Mouse (Mus musculus): Measurements from ENCODE around the gene A430033K04Rik. TPM values are rescaled to one million over a fixed set of nuclear protein-coding genes. Genes with fewer than 3 reads are reported as not detected.

The A430033K04Rik gene
- total and polyA plus RNA-seq, 3 experiments, result 2.1 to 2.6 TPM; not detected in 1

DNA sequence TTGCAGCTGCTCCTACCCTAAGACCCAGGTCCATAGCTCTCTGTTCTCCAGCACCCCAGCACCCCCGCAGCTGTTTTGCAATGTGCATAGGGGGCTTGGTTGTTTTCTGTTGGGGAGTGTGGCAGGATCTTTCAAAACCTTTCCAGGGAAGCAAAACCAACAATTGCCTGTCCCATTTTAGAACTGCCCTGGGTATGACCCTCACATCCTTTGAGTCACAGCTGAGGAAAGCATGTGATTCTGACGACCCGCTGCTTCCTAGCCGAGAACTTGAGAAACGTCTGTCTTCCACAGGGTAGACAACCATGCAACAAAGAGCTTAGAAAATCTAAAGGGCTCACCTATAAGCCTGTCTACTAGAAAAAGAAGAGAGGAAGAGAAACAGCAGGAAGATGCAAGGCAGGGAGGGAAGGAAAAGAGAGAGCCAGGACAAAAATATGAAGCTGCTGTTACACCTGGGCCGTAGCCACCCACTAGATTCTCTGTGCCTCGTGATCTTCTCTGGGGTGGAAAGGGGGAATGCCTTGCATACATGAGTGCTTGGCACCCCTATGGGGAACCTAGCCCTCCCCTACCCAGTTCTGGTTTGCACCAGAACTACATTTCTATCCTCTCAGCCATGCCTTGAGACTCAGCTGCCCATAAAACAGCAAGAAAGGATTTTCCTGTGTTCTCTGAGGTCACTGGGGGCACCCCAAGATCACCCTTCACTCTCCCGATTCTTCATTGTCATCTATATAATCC is 60.5 kb downstream of the A430033K04Rik start:
- no peak overlapping the region for H3K27ac ChIP-seq (ENCODE audit: control insufficient read depth, low read depth, low read length)
- H3K4me3 ChIP-seq (ENCODE audit: control insufficient read depth in 1 of 2, insufficient read depth in 1 of 2, low read depth in 2 of 2, low read length in 2 of 2), result no peak overlapping the region
- no peaks in the 10 kb centered on the region for H3K36me3 ChIP-seq (ENCODE audit: control insufficient read depth in 1 of 2, insufficient read depth in 2 of 2, low read length in 2 of 2)
- peaks cover 0 to 2% of the 10 kb centered on the region in 2 experiments; a peak in 2 of 4 replicates for H3K4me1 ChIP-seq (ENCODE audit: control insufficient read depth in 1 of 2, insufficient read depth in 2 of 2, low read length in 2 of 2)
- no peak overlapping the region for H3K9ac ChIP-seq (ENCODE audit: control insufficient read depth, low read depth, low read length, poor library complexity, severe bottlenecking)
- no peaks in the 10 kb centered on the region for H3K27me3 ChIP-seq (ENCODE audit: control insufficient read depth in 1 of 2, insufficient read depth in 2 of 2, low read length in 2 of 2)
- no peak for DNase-seq (ENCODE audit: low read depth, low spot score)
- no peaks in the 10 kb centered on the region for H3K9me3 ChIP-seq (replicated peaks; ENCODE audit: insufficient read depth, low read length)
- no peaks in the 10 kb centered on the region for H3K79me2 ChIP-seq (ENCODE audit: control insufficient read depth, insufficient read depth, low read length, poor library complexity)
- TF ChIP-seq JUND (IDR thresholded peaks at IDR 0.05; ENCODE audit: low read depth, low read length) (no peak), SMC3 (IDR thresholded peaks at IDR 0.05; ENCODE audit: low read depth, low read length) (no peak)

DNA sequence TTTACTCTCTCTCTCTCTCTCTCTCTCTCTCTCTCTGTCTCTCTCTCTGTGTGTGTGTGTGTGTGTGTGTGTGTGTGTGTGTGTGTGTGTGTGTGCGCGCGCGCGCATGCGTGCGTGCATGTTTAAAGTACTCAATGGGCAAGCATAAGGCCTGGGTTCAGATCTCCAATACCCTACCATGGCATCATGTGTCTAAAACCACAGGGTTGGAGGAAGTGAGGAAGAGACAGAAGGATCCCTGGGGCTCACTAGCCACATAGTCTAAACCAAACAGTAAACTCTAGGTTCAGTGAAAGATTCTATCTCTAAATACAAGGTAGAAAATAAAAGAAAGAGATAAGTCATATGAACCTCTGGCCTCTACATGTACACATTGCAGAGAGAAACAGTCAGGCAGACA is 61.2 kb downstream of the A430033K04Rik start:
- Histone ChIP-seq H3K4me3 (ENCODE audit: control insufficient read depth in 1 of 2, insufficient read depth in 1 of 2, low read depth in 2 of 2, low read length in 2 of 2) (no peak overlapping the region), H3K79me2 (ENCODE audit: control insufficient read depth, insufficient read depth, low read length, poor library complexity) (no peaks in the 10 kb centered on the region), H3K9me3 (replicated peaks; ENCODE audit: insufficient read depth, low read length) (no peaks in the 10 kb centered on the region), H3K27me3 (ENCODE audit: control insufficient read depth in 1 of 2, insufficient read depth in 2 of 2, low read length in 2 of 2) (no peaks in the 10 kb centered on the region), H3K9ac (ENCODE audit: control insufficient read depth, low read depth, low read length, poor library complexity, severe bottlenecking) (no peak overlapping the region), H3K4me1 (ENCODE audit: control insufficient read depth in 1 of 2, insufficient read depth in 2 of 2, low read length in 2 of 2) (peaks cover 0 to 2% of the 10 kb centered on the region in 2 experiments; a peak in 2 of 4 replicates), H3K27ac (ENCODE audit: control insufficient read depth, low read depth, low read length) (no peak overlapping the region), H3K36me3 (ENCODE audit: control insufficient read depth in 1 of 2, insufficient read depth in 2 of 2, low read length in 2 of 2) (no peaks in the 10 kb centered on the region)
- DNase-seq (ENCODE audit: low read depth, low spot score), result no peak
- TF ChIP-seq TCF12 (IDR thresholded peaks at IDR 0.05; ENCODE audit: low read depth, low read length), result no peak
- TF ChIP-seq POLR2AphosphoS5 (IDR thresholded peaks at IDR 0.05; ENCODE audit: borderline replicate concordance, low read depth, low read length), result no peak

DNA sequence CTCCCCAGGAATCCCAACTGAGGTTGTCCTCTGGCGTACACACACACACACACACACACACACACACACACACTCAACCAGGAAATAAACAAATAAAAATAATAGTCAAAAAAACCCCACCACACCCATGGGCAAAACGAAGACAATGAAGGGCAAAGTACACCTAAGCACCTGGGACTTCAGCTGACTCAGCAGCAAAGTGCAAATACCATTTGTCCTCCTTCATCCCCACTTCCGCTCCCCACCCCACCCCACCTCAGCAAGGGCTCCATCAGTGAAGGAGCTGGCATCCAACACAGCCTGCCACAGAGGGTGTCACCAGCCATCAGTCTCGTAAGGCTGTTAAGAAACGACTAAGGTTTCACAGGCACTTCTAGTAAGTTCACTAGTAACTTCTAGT is 64.8 kb downstream of the A430033K04Rik start:
- no peak overlapping the region for H3K9ac ChIP-seq (ENCODE audit: control insufficient read depth, low read depth, low read length, poor library complexity, severe bottlenecking)
- no peaks in the 10 kb centered on the region for H3K27me3 ChIP-seq (ENCODE audit: control insufficient read depth in 1 of 2, insufficient read depth in 2 of 2, low read length in 2 of 2)

More for the DNA sequence above, 64.8 kb downstream of the A430033K04Rik start:
- H3K79me2 ChIP-seq (ENCODE audit: control insufficient read depth, insufficient read depth, low read length, poor library complexity), result no peaks in the 10 kb centered on the region
- no peak for DNase-seq (ENCODE audit: low read depth, low spot score)
- no peaks in the 10 kb centered on the region for H3K36me3 ChIP-seq (ENCODE audit: control insufficient read depth in 1 of 2, insufficient read depth in 2 of 2, low read length in 2 of 2)
- H3K4me1 ChIP-seq (ENCODE audit: control insufficient read depth in 1 of 2, insufficient read depth in 2 of 2, low read length in 2 of 2), result peaks cover 0 to 2% of the 10 kb centered on the region in 2 experiments; a peak in 2 of 4 replicates
- no peak overlapping the region for H3K27ac ChIP-seq (ENCODE audit: control insufficient read depth, low read depth, low read length)
- TF ChIP-seq MEF2A (IDR thresholded peaks at IDR 0.05; ENCODE audit: extremely low read depth, insufficient replicate concordance, low read depth, low read length, poor library complexity, severe bottlenecking) (no peak), MAX (IDR thresholded peaks at IDR 0.05; ENCODE audit: low read length) (no peak), POLR2AphosphoS2 (IDR thresholded peaks at IDR 0.05; ENCODE audit: low read length) (no peak), RCOR1 (IDR thresholded peaks at IDR 0.05; ENCODE audit: low read depth, low read length) (no peak), CHD1 (IDR thresholded peaks at IDR 0.05; ENCODE audit: low read depth, low read length) (no peak), USF1 (IDR thresholded peaks at IDR 0.05; ENCODE audit: low read depth, low read length) (no peak), UBTF (IDR thresholded peaks at IDR 0.05; ENCODE audit: borderline replicate concordance, insufficient read depth, low read depth, low read length) (no peak), BHLHE40 (IDR thresholded peaks at IDR 0.05; ENCODE audit: borderline replicate concordance, low read depth, low read length) (no peak), TAL1 (IDR thresholded peaks at IDR 0.05; ENCODE audit: low read length) (no peak), MXI1 (IDR thresholded peaks at IDR 0.05; ENCODE audit: low read depth, low read length) (no peak), ELF1 (IDR thresholded peaks at IDR 0.05; ENCODE audit: low read depth, low read length) (no peak), RAD21 (IDR thresholded peaks at IDR 0.05; ENCODE audit: low read depth, low read length) (no peak), SMC3 (IDR thresholded peaks at IDR 0.05; ENCODE audit: low read depth, low read length) (no peak), CHD2 (IDR thresholded peaks at IDR 0.05; ENCODE audit: low read length) (no peak), POLR2AphosphoS5 (IDR thresholded peaks at IDR 0.05; ENCODE audit: borderline replicate concordance, low read depth, low read length) (no peak), MAZ (IDR thresholded peaks at IDR 0.05; ENCODE audit: low read depth, low read length) (no peak), NELFE (IDR thresholded peaks at IDR 0.05; ENCODE audit: low read depth, low read length) (no peak), ZMIZ1 (IDR thresholded peaks at IDR 0.05; ENCODE audit: low read depth, low read length) (no peak), HCFC1 (IDR thresholded peaks at IDR 0.05; ENCODE audit: low read depth, low read length) (no peak)
- no peak overlapping the region for H3K4me3 ChIP-seq (ENCODE audit: control insufficient read depth in 1 of 2, insufficient read depth in 1 of 2, low read depth in 2 of 2, low read length in 2 of 2)
- no peaks in the 10 kb centered on the region for H3K9me3 ChIP-seq (replicated peaks; ENCODE audit: insufficient read depth, low read length)

Data from MEL (cell line).